Mouse (Mus musculus): Measurements from ENCODE around the gene Klc4. TPM values are rescaled to one million over a fixed set of nuclear protein-coding genes. Genes with fewer than 3 reads are reported as not detected.

Gene Klc4
- polyA plus RNA-seq, 1 experiment from 2014 or later, result 41.4 TPM

DNA sequence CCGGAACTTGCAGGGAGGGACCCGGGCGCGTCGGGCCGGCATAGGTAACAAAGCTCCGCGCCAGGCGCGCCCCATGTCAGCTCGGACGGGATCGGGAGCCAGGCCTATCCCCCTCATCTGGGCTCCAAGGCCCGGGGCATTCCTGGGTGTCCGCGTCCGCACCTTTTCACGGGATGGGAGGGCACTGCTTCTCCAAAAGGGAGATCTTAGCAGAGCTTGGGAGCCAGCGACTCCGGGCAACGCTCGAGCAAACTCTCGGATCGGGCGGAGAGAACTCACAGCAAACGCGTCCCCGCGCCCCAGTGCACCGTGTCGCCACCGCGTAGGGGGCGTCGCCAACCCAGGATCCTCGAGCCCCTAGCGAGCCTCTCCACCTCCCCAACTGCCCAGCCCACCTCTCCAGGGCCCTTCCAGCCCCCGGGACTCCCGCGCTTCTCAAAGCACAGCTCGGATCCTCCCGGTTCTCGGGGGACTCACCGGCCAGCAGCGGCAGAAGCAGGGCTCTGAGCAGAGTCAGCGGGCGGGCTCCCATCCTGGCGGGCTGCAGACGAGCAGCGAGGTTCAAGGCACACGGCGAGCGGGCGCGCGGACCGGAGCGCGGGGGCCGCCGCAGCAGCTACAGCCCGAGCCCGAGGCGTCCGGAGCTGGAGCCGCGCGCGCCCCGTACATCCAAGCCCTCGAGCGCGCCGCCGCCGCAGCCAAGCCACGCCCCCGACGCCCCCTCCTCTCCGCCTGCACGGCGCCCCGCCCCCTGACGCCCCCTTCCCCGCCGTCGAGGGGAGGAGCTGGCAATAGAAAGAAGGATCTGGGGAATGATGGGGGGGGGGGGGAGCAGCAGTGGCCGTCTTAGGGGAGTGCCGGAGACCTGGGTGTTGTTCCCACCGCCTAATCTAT is 16.8 kb downstream of the Klc4 start, which contains the start of gene Ptk7:
TSS of gene Ptk7 (minus strand) at position 714 of the 894 bp plus-strand sequence.
- peak; percentile 82 for ATAC-seq (replicated peaks)
- H3K27ac ChIP-seq (replicated peaks), result peak within 1 kb of the TSS; percentile 89

DNA sequence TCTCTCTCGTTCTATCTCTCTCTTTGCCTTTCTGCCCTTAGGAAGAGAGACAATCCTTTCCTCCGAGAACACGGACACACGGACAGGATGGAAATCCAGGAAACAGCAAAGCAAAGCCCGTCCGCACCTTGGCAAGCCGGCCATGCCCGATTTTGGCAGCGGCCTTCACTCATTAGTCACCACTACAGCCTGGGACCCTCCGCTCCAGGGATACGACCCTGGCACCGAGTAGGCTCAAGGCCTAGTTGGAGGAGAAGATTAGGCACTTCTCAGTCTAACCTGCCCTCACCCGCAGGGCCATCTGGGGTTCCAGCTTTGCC is 17.4 kb downstream of the Klc4 start:
- Histone ChIP-seq H3K4me3 (peak overlapping the region; percentile 68), H3K4me2 (replicated peaks) (peak overlapping the region; percentile 78), H3K4me1 (peaks cover 46% of the 10 kb centered on the region), H3K9me3 (no peaks in the 10 kb centered on the region), H3K27ac (replicated peaks) (peak overlapping the region; percentile 89), H3K9ac (replicated peaks) (peak overlapping the region; percentile 85), H3K36me3 (peaks cover 10% of the 10 kb centered on the region; the same call in 1 of the 2 replicates), H3K27me3 (no peaks in the 10 kb centered on the region)
- 2% methylated on average over 13 of the region's 13 CpGs for WGBS
- ATAC-seq (replicated peaks), result peak; percentile 31

More for the DNA sequence above, 16.8 kb downstream of the Klc4 start, which contains the start of gene Ptk7:
- Histone ChIP-seq H3K36me3 (peaks cover 10% of the 10 kb centered on the region; the same call in 1 of the 2 replicates), H3K4me2 (replicated peaks) (peak within 1 kb of the TSS; percentile 78), H3K4me3 (peak within 1 kb of the TSS; percentile 68), H3K4me1 (peaks cover 40% of the 10 kb centered on the region), H3K9me3 (no peaks in the 10 kb centered on the region), H3K27me3 (no peaks in the 10 kb centered on the region), H3K9ac (replicated peaks) (peak within 1 kb of the TSS; percentile 85)
- WGBS, result under 1% methylated on average over 82 of the region's 90 CpGs

DNA sequence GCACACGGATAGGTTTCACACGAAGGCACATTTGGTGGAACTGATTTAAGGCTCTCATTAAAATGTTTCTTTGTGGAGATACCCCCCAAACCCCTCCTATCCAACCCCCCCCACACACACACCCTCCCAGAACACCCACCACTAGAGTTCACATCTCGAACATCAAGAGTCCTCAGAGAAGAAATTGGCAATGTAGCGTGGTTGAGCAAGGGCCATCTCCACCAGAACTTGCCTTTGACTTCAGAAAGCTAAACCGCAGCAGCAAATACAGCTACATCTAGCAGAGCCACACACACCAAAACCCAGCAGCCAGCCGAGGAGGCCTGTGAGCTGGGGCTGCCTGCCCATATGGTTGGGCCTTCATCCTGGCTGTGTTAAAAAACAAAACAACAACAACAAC is 18.4 kb downstream of the Klc4 start:
- Histone ChIP-seq H3K27me3 (no peaks in the 10 kb centered on the region), H3K4me3 (peak overlapping the region; percentile 68), H3K36me3 (peaks cover 6% of the 10 kb centered on the region; the same call in 1 of the 2 replicates), H3K9me3 (no peaks in the 10 kb centered on the region), H3K4me1 (peaks cover 51% of the 10 kb centered on the region), H3K27ac (replicated peaks) (no peak overlapping the region), H3K9ac (replicated peaks) (peak overlapping the region; percentile 85; the same call in 1 of the 2 replicates), H3K4me2 (replicated peaks) (peak overlapping the region; percentile 78)
- ATAC-seq (replicated peaks), result no peak
- WGBS, result 62% methylated on average over 6 of the region's 6 CpGs

DNA sequence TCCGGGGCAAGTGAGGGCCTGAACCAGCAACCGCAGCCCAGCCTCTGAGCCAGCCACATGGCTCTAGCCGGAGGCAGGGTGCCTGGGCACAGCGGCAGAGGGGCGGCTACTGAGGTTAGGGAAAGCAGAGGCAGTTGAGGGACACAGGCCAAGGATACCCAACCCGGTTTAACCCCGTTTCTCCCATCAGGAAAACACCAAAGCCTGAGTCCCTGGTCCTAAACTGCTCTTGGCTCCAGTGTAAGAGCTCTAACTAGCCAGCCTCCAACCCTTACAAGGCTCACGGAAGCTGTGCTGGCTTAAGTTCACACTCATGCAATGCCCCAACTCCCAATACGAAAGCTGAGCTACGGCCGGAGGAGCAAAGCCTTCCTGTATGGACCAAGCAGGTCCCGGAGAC is 21.2 kb downstream of the Klc4 start:
- no peak for ATAC-seq (replicated peaks)
- Histone ChIP-seq H3K9me3 (no peaks in the 10 kb centered on the region), H3K9ac (replicated peaks) (no peak overlapping the region), H3K4me1 (peaks cover 64% of the 10 kb centered on the region), H3K4me2 (replicated peaks) (no peak overlapping the region), H3K4me3 (no peak overlapping the region), H3K36me3 (no peaks in the 10 kb centered on the region), H3K27ac (replicated peaks) (peak overlapping the region; percentile 39), H3K27me3 (no peaks in the 10 kb centered on the region)
- WGBS, result 64% methylated on average over 12 of the region's 12 CpGs

DNA sequence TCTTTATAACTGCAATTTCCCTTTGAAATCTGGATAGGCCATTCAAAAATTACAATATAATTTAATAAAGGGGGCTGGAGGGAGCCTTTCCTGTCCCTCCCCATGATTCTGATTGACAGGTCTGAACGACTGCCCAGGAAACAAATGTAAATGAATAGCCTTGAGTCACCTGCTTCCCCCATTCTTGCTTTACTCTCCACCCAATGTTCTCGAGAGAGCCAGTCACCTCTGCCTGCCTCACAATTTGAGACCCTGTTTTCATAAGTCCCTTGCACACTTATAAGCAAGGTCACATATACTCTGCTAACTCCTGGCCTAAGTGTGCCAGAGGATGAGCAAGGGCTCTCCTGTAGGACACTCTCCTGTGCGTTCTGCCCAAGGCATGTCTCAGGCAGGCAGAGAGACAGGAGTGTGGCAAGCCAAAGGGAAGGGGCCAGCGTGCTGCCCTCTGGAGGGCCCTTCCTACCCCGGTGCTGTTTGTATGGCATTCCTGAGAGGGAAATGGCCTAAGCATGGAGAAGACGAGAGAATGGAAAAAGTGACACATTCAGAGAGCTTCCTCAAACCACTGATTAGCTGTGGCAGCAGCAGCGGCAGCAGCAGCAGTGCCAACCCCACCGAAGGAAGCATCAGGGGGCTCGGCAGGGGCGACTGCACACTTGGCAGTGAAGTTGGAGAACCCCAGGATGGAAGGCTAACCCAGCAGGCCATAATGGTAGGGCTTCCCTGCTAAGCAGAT is 21.8 kb downstream of the Klc4 start:
- H3K4me2 ChIP-seq (replicated peaks), result no peak overlapping the region
- no peaks in the 10 kb centered on the region for H3K27me3 ChIP-seq
- no peak overlapping the region for H3K9ac ChIP-seq (replicated peaks)
- 31% methylated on average over 10 of the region's 10 CpGs for WGBS
- no peak overlapping the region for H3K4me3 ChIP-seq
- H3K4me1 ChIP-seq, result peaks cover 69% of the 10 kb centered on the region
- H3K36me3 ChIP-seq, result no peaks in the 10 kb centered on the region
- ATAC-seq (replicated peaks), result no peak
- H3K27ac ChIP-seq (replicated peaks), result peak overlapping the region; percentile 39
- H3K9me3 ChIP-seq, result no peaks in the 10 kb centered on the region

DNA sequence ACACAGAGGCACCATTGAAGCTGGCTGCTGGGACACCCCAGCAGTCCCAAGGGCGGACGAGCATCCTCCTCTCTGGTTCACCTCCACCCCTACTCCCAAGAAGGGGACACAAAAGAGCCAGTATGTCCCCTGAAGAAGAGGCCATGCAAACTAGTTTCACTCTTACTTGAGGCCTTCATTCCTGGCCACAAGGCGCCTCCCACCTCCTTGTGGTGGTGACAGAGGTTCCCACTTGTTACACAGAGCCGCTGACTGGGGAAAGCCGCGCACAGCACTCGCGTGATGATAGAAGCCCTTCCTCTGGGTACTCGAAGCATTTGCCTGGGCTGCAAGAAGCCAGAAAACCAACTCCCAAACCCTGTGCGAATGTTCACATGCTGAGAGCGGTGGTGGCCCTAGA is 23.6 kb downstream of the Klc4 start:
- Histone ChIP-seq H3K36me3 (no peaks in the 10 kb centered on the region), H3K27ac (replicated peaks) (no peak overlapping the region), H3K4me3 (no peak overlapping the region), H3K4me1 (peaks cover 77% of the 10 kb centered on the region), H3K9me3 (no peaks in the 10 kb centered on the region), H3K9ac (replicated peaks) (no peak overlapping the region), H3K4me2 (replicated peaks) (no peak overlapping the region), H3K27me3 (no peaks in the 10 kb centered on the region)
- ATAC-seq (replicated peaks), result no peak
- WGBS, result 86% methylated on average over 11 of the region's 11 CpGs

DNA sequence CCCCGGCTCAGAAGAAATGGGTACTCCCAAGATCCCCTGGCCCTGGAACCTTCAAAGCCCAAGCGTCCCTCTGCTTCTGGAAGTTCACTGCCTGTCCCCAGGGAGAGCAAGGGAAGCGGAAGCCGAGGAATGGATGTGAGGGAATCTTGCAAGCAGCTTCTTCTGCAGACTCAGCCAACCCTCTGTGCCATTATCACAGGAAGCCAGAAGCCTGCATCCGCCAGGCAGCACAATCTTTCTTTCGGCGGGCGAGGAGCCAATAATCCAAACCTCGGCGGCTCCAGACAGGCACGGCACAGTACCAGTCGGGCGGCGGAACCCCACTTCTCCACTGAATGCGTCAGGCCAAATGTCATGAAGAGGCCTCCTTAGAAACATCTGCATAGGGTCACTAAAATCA is 24.5 kb downstream of the Klc4 start:
- peaks cover 72% of the 10 kb centered on the region for H3K4me1 ChIP-seq
- no peaks in the 10 kb centered on the region for H3K27me3 ChIP-seq
- H3K4me3 ChIP-seq, result no peak overlapping the region
- H3K36me3 ChIP-seq, result no peaks in the 10 kb centered on the region
- ATAC-seq (replicated peaks), result no peak; the same call in 1 of the 2 replicates
- H3K4me2 ChIP-seq (replicated peaks), result 0 out of 2 replicates have a peak overlapping the region, but pooled peaks have one; percentile 4
- no peak overlapping the region for H3K9ac ChIP-seq (replicated peaks)
- H3K27ac ChIP-seq (replicated peaks), result peak overlapping the region; percentile 64
- 53% methylated on average over 15 of the region's 15 CpGs for WGBS
- no peaks in the 10 kb centered on the region for H3K9me3 ChIP-seq

DNA sequence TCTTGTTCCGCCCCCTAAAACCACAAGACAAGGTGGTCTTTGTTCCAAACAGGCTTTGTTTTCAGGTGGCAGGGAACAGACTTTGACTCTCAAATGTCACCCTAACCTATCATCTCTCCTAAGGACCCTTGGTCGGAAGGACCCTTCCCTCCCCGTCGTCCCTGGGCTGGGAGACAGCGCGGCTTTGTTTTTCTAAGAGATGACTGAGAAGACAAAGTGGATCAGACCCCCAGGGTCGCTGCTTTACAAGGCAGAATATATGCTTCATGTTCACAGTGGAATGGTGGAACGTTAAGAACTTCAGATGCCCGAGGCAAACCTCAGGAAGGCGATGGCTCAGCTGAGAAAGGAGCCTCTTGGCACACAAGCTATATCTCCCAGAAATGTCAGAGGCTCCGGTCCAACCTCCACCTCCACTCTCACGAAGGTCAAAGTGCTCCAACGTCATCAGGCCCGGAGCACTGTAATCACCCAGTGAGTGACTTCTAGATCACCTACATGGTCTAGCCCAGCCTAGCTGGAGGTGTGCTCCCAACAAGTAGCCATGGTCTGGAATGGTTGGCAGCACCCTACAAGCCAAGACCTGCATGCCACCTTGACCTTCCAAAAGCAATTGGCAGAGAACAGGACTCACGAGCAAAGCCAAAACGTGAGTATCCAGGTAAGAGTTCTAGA is 26.0 kb downstream of the Klc4 start:
- Histone ChIP-seq H3K36me3 (no peaks in the 10 kb centered on the region), H3K4me1 (peaks cover 67% of the 10 kb centered on the region)
- ATAC-seq (replicated peaks), result no peak

DNA sequence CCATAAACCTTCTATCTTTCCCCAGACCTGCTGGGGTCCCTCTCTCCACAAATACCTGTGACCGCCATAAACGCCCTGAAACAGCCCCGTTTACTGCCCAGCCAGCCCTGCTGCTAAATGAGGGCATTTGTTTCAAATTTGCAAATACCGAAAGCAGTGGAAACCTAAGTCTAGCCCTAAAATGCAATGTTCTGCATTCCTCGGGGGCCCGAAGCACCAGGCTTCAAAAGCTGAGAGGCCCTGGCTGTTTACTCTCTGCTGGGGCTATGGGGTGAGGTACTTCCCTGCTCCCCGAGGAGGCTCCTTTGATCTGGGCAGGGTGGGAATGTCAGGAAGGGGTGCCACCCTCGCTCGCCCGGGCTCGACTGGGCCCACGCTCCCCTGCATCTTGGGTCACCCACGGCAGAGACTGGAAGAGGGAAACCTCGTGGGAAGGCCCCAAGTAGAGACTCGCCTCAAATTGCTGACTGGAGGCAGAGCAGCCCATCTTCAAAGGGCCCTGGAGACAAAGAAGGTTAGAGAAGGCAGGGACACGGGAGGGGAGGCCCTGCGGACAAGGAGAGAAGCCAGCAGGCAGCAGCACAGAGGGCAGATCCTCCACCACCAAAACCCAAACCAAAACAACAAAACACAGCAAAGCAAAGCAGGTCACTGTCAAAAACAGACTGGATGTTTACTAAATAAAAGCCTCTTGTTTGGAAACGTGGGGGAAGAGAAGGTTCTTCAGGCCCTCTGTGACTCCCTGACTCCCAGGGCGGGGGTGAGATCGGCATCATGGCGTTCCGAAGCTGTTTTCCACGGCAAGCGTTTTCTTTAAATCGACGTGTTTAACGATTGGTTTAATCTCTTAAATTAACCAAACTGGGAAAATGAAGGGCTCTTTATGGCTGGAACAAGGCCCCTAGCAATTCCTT is 26.8 kb downstream of the Klc4 start:
- Histone ChIP-seq H3K36me3 (no peaks in the 10 kb centered on the region), H3K27me3 (no peaks in the 10 kb centered on the region), H3K4me2 (replicated peaks) (peak overlapping the region; percentile 24), H3K4me1 (peaks cover 61% of the 10 kb centered on the region), H3K9me3 (no peaks in the 10 kb centered on the region), H3K27ac (replicated peaks) (peak overlapping the region; percentile 76), H3K9ac (replicated peaks) (peak overlapping the region; percentile 28), H3K4me3 (no peak overlapping the region)
- WGBS, result 8% methylated on average over 27 of the region's 27 CpGs
- peak; percentile 38; the same call in 1 of the 2 replicates for ATAC-seq (replicated peaks)

More for the DNA sequence above, 26.0 kb downstream of the Klc4 start:
- Histone ChIP-seq H3K27me3 (no peaks in the 10 kb centered on the region), H3K4me2 (replicated peaks) (peak overlapping the region; percentile 24; the same call in 1 of the 2 replicates), H3K4me3 (no peak overlapping the region), H3K9me3 (no peaks in the 10 kb centered on the region), H3K9ac (replicated peaks) (0 out of 2 replicates have a peak overlapping the region, but pooled peaks have one; percentile 28), H3K27ac (replicated peaks) (peak overlapping the region; percentile 76; the same call in 1 of the 2 replicates)
- WGBS, result 30% methylated on average over 16 of the region's 16 CpGs

DNA sequence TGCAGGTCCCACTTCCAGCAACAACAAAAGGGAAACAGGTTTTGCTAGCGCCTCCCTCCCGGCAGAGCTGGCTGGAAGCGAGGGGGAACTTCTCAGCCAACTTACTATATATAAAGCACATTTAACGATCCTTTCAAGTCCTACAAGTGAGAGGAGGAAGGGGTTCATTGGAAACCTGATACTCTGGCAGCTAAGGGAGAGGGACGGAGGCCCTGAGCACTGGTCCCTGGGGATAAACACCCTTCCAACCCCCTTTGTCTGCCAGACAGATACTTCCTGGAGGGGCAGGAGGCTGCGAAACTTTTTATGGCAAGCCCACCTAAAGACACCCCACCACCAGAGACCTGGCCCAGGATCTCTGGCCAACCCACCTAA is 27.4 kb downstream of the Klc4 start:
- Histone ChIP-seq H3K4me1 (peaks cover 61% of the 10 kb centered on the region), H3K27me3 (no peaks in the 10 kb centered on the region), H3K4me3 (no peak overlapping the region), H3K27ac (replicated peaks) (peak overlapping the region; percentile 76), H3K9ac (replicated peaks) (0 out of 2 replicates have a peak overlapping the region, but pooled peaks have one; percentile 28), H3K36me3 (no peaks in the 10 kb centered on the region), H3K4me2 (replicated peaks) (peak overlapping the region; percentile 24), H3K9me3 (no peaks in the 10 kb centered on the region)
- no peak for ATAC-seq (replicated peaks)
- WGBS, result 11% methylated on average over 6 of the region's 6 CpGs

DNA sequence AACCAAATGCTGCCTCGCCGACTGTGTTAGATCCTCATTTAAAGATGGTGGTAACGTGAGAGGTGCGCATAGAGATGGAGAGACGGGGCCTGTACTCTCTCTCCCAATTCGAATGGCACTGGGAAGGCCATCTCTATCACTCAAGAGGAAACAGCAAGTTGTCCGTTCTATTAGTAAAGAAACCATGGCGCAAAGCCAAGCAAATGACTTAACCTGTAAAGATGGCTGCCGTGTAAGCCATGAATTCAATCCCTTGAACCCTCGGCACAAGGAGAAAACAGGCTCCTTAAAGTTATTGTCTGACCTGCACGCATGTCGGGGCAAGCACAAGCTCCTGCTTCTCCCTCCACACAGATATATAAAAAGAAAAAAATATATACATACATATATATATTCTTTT is 28.0 kb downstream of the Klc4 start:
- Histone ChIP-seq H3K9me3 (no peaks in the 10 kb centered on the region), H3K9ac (replicated peaks) (no peak overlapping the region), H3K36me3 (no peaks in the 10 kb centered on the region), H3K4me1 (peaks cover 62% of the 10 kb centered on the region), H3K4me2 (replicated peaks) (peak overlapping the region; percentile 24; the same call in 1 of the 2 replicates), H3K27me3 (no peaks in the 10 kb centered on the region), H3K27ac (replicated peaks) (no peak overlapping the region), H3K4me3 (no peak overlapping the region)
- 60% methylated on average over 12 of the region's 12 CpGs for WGBS
- ATAC-seq (replicated peaks), result no peak
